Mouse (Mus musculus): ENCODE measurements around the gene Gm37240. TPM values are rescaled to one million over a fixed set of nuclear protein-coding genes. Genes with fewer than 3 reads are reported as not detected.

The Gm37240 gene
- total RNA-seq, 2 experiments from 2014 or later: 1.4 to 2.4 TPM

DNA sequence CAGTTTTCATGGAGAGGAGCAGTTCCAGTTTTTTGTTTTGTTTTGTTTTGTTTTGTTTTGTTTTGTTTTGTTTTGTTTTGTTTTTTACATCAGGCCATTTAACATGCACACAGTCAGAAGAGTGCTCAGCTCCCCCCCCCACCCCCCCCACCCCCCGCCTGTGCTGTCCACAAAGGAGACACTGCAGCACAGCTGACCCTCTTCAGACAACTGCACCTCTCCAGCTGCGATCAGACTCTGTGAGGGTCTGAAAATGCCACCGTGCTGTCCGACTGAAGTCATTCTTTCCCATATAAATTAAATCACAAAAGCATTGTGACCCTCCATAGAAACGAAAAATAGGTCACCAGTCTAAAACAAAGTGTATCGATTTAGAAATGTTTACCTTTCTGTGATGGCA lies 28.0 kb downstream of the Gm37240 start:
- no peak overlapping the region for H3K27ac ChIP-seq
- no peak for TF ChIP-seq CTCF (conservative IDR thresholded peaks at IDR 0.05)
- H3K4me3 ChIP-seq: no peak overlapping the region
- DNase-seq (ENCODE audit: low spot score in 2 of 2): no peak

- TF ChIP-seq CTCF (conservative IDR thresholded peaks at IDR 0.05): no peak
- DNase-seq (ENCODE audit: low spot score in 2 of 2): no peak
- Histone ChIP-seq H3K4me3 (no peak overlapping the region), H3K27ac (no peak overlapping the region)
These were observed 28.9 kb downstream of the Gm37240 start for GRCm38 (mm10) chr3:85858140-85859135.

- no peak overlapping the region for H3K4me3 ChIP-seq
- H3K27ac ChIP-seq: no peak overlapping the region
- TF ChIP-seq CTCF (conservative IDR thresholded peaks at IDR 0.05): no peak
- no peak for DNase-seq (ENCODE audit: low spot score in 2 of 2)
These were observed 30.2 kb downstream of the Gm37240 start for GRCm38 (mm10) chr3:85857083-85857482.

DNA sequence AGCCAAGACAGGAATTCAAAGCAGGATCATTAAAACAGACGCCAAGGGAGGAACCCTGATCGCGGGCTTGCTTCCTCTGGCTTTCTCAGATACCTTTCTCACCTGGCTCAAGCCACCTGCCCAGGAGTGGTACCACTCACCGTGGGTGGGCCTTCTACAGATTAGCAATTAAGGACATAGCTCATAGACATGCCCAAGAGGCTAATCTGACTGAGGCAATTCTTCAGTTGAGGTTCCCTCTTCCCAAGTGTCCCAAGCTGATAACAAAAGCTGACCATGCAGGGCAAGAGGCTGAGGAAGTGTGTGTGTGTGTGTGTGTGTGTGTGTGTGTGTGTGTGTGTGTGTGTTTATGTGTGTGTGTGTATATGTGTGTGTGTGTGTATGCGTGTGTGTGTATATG lies 31.4 kb downstream of the Gm37240 start:
- DNase-seq (ENCODE audit: low spot score in 2 of 2): no peak
- H3K4me3 ChIP-seq: no peak overlapping the region
- no peak overlapping the region for H3K27ac ChIP-seq
- no peak for TF ChIP-seq CTCF (conservative IDR thresholded peaks at IDR 0.05)

DNA sequence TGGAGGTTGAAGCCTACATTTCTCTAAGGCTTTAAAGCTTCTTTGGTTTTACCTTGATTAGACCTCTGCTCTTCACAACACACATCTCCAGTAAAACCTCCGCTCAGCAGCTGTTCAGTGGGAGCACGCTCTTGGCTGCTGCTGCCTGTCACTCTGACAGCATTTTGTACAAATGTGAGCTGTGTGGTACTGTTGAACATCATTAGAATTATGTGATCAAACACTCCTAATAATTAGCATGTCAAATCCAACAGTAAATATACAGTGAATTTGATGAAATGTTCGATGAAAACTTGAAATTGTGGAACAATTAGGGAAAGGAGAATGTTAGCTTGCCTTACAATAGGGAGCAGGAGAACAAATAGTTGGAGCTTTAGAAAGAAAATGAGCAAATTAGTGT lies 32.3 kb downstream of the Gm37240 start:
- Histone ChIP-seq H3K4me3 (no peak overlapping the region), H3K27ac (no peak overlapping the region)
- DNase-seq (ENCODE audit: low spot score in 2 of 2): no peak
- no peak for TF ChIP-seq CTCF (conservative IDR thresholded peaks at IDR 0.05)

DNA sequence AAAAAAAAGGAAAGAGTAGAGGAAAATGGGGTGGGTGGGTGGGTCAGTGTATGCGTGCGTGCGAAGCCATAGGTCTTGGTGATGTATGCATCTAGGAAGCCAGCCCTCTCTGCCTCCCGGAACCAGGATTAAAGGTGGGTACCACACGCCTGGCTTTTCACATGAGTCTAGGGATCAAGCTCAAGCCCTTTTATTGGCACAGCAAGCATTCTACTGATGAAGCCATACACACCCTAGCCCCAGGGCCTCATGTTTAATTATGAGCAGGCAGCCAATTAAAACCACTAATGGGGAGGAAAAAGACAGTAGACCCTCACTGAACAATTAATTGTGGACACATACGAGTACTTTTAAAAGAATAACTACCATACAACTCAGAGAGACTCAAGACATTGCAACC lies 33.2 kb downstream of the Gm37240 start:
- no peak overlapping the region for H3K4me3 ChIP-seq
- no peak overlapping the region for H3K27ac ChIP-seq
- no peak for TF ChIP-seq CTCF (conservative IDR thresholded peaks at IDR 0.05)
- no peak for DNase-seq (ENCODE audit: low spot score in 2 of 2)

GRCm38 (mm10) chr3:85853715-85854114 lies 33.6 kb downstream of the Gm37240 start:
- DNase-seq (ENCODE audit: low spot score in 2 of 2): no peak
- no peak for TF ChIP-seq CTCF (conservative IDR thresholded peaks at IDR 0.05)
- Histone ChIP-seq H3K27ac (no peak overlapping the region), H3K4me3 (no peak overlapping the region)

GRCm38 (mm10) chr3:85850079-85850478 lies 37.2 kb downstream of the Gm37240 start:
- no peak for TF ChIP-seq CTCF (conservative IDR thresholded peaks at IDR 0.05)
- no peak for DNase-seq (ENCODE audit: low spot score in 2 of 2)
- no peak overlapping the region for H3K4me3 ChIP-seq
- H3K27ac ChIP-seq: no peak overlapping the region

- no peak for DNase-seq (ENCODE audit: low spot score in 2 of 2)
- Histone ChIP-seq H3K27ac (no peak overlapping the region), H3K4me3 (no peak overlapping the region)
- no peak for TF ChIP-seq CTCF (conservative IDR thresholded peaks at IDR 0.05)
These were observed 41.0 kb downstream of the Gm37240 start for GRCm38 (mm10) chr3:85846316-85846715.

DNA sequence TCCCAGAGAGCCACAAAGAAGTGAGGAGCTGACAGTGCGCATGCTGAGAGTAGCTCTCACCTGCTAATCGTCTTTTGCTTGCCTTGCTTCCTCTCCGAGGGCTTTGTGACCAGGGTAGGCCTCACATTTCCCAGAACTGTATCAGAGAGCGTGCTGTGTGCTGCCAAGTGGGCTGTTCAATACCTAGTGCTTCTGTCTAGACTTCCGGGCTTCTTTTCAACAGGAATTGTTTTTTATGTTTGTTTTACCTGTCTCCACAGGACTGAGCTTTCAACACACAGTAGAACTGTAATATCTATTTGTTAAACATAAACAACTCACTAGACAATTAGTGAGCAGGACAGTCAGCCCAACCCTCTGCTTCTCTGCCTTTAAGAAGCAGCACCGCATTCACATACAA lies 42.0 kb downstream of the Gm37240 start:
- no peak overlapping the region for H3K4me3 ChIP-seq
- H3K27ac ChIP-seq: no peak overlapping the region
- TF ChIP-seq CTCF (conservative IDR thresholded peaks at IDR 0.05): no peak
- DNase-seq (ENCODE audit: low spot score in 2 of 2): no peak

DNA sequence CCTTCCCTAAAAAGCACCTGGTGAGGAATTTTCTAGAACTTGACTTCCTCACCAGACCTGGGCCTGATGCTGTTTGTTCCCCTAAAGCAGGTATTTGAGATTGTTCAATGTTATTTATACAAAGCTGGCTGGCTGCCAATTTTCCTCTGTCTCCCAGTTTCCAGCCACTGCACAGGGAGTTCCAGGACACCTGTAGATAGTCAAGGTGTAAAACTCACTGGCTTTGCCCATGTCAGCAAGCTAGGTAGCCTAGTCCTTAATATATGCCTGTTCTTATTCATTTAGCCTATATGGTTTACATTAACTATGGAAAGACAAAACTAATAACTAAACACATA lies 44.5 kb downstream of the Gm37240 start:
- TF ChIP-seq CTCF (conservative IDR thresholded peaks at IDR 0.05): no peak
- Histone ChIP-seq H3K4me3 (no peak overlapping the region), H3K27ac (no peak overlapping the region)
- no peak for DNase-seq (ENCODE audit: low spot score in 2 of 2)

DNA sequence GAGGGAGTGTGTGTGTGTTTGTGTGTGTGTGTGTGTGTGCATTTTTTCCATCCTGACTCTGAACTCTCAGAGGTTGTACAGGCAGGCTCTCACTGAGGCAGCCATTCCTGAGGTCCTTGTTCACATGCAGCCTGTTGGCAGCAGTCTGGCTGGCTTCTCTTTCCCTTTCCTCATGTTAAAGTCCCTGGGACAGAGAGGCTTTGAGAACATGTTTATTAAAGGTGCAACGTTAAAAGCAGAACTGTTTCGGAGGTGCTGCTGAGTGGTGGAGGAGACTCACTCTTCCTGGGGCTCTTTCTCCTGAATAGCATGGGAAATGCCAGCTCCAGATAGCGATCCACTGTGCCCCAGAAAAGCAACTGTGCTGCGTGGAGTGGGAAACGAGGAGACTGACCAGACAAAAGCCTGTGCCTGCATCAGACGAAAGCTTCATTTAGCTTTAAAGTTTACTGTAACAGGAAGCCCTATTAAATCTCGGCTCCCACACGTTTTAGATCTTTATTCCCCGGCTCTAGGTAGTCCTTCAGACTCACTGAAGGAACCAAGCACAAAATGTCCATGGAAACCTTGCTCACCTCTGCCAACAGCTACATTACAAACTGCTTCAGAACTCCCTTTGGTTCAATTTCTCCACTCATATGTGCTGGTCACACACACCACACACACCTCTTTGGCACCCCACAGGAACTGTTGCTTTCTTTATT lies 45.0 kb downstream of the Gm37240 start:
- Histone ChIP-seq H3K27ac (no peak overlapping the region), H3K4me3 (no peak overlapping the region)
- TF ChIP-seq CTCF (conservative IDR thresholded peaks at IDR 0.05): no peak
- no peak for DNase-seq (ENCODE audit: low spot score in 2 of 2)

DNA sequence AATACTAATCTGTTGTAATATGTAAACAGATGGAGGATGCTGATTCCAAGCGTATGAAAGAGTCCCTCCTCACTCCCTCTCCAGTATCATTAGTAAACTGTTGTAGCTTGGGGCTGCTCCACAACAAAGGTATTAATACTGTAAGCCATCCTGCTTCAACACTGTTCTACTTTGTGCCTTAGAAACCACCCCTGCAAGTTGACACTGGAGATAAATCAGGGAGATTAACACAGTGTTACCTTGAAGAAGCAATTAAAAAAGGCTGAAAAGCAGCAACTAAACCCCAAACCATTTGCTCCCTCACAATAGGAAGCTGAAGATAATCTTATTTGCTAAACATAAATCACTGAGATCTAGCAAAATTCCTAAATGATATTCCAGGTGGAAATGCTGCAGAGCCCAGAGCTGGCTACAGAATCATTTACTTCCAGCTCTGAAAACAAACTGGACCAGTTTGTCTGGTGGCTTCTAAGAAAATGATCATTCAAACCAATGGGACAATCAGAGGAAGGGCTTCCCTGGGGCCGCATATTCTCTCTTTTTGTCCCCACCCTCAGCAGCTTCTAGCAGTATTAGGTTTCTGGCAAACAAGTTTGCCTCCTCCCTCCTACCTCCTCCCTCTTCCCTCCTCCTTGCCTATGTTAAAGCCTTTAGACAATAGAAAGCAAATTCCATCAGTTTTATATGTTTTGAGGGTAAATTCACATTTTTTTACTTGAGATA lies 45.7 kb downstream of the Gm37240 start:
- Histone ChIP-seq H3K27ac (no peak overlapping the region), H3K4me3 (no peak overlapping the region)
- DNase-seq (ENCODE audit: low spot score in 2 of 2): no peak
- no peak for TF ChIP-seq CTCF (conservative IDR thresholded peaks at IDR 0.05)
